Mouse (Mus musculus): ENCODE results near the gene Lrrc1.

The Lrrc1 gene

DNA sequence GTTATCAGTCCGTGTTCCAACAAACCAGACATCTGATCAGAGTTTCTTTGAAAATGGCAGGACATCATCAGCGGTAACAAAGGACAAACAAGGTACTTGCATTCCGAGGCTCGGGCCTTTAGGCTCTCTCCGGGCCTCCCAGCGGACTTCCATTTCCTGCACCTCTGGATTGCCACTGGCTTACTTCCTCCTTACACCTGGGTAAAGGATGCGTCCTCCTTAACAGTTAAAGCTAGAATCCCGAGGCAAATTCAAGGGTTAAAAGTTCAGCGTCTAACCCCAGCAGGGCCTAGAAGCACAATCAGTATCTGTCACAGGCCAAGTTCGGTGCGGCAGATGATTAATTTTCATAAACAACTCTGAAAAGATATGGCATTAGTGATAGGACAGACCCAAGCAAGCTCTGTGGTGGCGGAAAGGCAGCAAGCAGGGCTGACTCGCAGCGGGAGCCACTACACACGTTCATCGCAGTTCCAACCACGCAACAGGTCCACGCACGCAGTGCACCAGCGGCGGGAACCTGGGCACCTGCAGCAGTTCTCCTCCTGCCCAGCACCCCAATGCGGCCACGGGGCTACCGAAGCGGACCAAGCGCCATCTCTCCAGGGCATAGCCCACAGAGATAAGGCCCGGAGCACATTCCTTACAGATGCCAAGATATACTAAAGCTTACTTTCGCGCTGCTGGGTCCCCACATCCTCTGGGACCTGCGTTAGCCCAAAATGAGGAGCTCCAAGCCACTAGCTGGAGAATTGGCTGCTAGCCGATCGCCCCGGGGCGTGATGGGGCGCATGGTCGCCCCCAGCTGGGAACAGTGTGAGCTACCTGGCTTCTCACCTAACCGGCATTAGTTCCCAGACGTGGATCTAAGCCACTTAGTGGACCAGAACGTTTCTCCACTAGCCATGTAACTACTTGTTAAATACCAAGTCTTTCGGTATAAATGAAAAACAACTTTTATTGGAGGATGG lies 1.0 kb downstream of the Lrrc1 start:
- peak; percentile 76 to 84 for DNase-seq

GRCm38 (mm10) chr9:77541556-77541955 lies 3.1 kb downstream of the Lrrc1 start:
- DNase-seq = no peak

DNA sequence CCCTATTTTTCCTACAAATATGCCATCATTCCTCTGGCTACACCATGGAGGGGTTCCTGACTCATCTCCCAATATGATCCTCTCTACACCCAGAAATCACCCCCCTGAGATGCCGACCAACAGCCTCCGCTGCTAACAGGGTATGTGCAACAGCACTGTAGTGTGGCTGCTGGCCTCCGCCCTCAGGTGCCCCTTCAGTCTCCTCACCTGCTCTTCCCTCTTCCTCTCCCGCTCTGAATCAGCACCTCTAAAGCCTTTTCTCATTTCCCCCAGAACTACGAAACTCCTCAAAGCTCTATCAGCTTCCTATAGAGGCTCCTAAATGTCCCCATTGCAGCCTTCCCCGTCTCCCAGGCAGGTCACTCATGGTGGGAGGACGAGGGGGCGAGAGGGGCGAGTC lies 5.4 kb downstream of the Lrrc1 start:
- DNase-seq = no peak

DNA sequence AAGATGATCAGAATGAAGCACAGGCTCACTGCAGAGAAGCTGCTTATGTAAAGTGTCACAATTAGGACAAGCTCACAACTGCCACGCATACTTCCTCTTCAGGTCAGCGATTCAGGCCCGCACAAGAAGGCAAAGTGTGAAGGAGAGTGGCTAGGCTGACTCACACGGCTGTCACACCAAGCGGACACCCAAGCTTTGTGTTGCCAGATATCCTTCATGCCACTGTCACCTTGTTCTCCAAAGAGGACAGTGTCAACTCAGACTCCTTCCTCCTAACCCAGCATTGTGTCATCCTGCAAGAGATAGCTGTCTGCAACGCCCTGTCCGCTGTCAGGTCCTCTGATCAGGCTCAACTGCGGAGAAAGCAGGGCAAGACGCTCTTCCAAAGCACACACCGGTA lies 7.3 kb downstream of the Lrrc1 start:
- no peak for DNase-seq

GRCm38 (mm10) chr9:77536832-77537231 lies 7.8 kb downstream of the Lrrc1 start:
- DNase-seq = no peak

DNA sequence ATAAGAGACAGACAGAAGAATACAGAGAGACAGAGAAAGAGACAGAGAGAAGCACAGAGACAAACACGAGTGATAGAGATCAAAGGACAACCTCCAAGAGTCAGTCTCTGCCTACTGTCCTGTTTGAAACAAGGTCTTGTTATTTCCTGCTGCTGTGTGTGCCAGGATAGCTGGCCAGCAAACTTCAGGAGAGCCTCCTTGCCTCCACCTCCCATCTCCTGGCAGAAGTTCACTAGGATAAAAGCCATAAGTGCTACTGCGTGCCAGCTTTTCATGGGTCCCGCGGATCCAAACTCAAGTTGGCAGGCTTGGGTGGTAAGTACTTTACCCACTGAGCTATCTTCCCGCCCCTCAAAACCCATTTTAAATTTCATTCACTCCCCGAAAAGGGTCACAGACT lies 8.4 kb downstream of the Lrrc1 start:
- peak; percentile 32 to 34 for DNase-seq

DNA sequence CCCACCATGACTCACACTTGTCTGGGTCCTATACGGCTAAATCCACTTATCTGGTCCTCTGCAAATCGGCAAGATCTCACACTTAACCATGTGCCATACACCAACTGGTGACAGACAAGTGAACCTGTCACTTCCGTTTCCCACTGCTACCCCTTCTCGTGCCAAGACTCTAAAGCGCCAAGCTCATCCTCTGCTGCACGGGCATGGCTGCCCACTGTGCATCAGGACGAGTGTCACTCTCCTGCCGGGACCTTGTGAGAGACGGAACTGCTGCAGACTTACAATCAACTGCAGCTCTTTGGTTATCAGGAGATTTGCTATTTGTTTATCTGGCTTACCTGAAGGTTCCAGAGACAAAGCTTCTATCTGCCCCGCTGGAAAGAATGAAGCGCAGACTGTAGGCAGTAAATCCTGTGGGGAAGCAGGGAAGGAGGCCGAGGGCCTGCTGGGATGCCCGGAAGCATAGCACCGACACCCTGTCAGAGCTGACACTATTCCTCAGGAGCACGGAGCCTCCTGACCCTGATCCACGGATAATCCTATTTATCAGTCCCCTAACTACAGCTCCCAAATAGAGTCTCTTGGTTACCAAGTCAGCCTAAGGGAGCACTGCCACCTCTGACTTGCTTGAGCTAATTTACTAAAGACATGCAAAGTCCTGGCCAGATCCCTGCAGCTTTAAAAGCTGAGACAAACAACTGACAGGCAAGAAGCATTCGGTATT lies 9.5 kb downstream of the Lrrc1 start:
- DNase-seq = no peak

DNA sequence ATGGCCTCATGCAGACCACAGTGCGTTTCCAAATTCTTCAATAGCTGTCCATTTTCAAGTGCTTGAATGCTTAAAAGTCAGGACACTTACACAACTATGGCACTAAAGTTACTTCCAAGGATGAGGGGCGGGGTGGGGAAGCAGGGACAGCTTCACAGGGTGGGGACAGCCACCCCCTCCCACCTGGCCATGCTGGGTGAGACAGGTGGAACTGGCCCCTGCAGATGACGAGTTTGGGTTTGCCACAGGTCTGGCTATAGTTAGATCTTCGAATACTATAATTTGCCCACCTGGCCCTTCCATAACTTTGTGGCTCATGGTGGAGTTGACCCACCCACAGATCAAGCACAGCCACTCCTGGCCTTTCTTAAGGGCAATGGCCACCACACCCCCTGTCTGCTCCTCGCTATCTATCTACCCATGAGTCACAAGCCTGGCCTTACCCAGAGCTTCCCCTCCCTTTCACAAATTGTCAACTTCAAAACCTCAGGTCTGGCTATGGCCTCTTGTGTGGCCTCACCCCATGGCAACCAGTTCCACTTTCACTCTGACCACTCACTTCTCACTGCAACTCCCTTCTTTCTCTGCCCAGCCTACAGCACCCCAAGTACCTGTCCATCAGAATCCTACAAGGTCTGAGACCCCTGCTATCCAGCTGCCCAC lies 16.2 kb downstream of the Lrrc1 start:
- no peak for DNase-seq

GRCm38 (mm10) chr9:77527170-77527569 lies 17.5 kb downstream of the Lrrc1 start:
- no peak for DNase-seq

GRCm38 (mm10) chr9:77526715-77527114 lies 18.0 kb downstream of the Lrrc1 start:
- peak; percentile 52 for DNase-seq

GRCm38 (mm10) chr9:77525595-77526295 lies 18.9 kb downstream of the Lrrc1 start:
- DNase-seq = no peak

- no peak for DNase-seq
Observed at GRCm38 (mm10) chr9:77523793-77524192, 20.9 kb downstream of the Lrrc1 start.

DNA sequence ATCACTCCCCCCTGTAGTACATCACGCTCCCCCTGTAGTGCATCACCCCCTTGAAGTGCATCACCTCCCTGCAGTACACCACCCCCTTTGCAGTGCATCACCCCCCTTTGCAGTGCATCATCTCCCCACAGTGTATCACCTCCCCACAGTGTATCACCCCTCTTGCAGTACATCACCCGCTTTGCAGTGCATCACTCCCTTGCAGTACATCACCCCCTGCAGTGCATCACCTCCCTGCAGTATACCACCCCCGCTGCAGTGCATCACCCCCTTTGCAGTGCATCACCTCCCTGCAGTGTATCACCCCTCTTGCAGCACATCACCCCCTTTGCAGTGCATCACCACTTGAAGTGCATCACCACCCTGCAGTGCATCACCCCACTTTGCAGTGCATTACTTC lies 22.2 kb downstream of the Lrrc1 start:
- no peak for DNase-seq

GRCm38 (mm10) chr9:77519198-77519597 lies 25.5 kb downstream of the Lrrc1 start:
- no peak for DNase-seq

DNA sequence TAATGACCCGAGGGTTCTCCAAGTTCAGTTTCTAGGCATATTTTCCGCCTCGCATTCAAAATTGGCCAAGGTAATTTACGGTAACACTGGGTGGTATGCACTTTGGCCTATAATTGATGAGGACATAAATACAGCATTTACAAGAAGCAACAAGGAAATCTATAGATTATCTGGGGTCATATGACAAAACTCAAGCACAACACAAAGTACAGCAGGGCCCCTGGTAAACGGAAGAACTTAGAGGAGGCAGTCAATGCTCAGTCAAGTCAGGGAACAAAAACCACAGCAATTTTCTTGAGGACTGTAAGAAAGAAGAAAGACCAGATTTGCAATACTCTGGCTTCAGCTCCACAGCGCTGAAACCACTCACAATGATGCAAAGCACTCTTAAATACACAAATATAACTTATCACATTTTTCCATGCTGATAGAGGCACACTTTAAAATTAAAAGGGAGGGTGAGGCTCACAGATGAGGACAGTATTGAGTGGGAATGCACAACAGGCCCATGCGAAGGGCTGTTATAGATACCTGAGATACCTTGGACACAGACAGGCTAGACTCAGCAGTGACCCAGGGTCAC lies 27.8 kb downstream of the Lrrc1 start:
- DNase-seq = no peak

DNA sequence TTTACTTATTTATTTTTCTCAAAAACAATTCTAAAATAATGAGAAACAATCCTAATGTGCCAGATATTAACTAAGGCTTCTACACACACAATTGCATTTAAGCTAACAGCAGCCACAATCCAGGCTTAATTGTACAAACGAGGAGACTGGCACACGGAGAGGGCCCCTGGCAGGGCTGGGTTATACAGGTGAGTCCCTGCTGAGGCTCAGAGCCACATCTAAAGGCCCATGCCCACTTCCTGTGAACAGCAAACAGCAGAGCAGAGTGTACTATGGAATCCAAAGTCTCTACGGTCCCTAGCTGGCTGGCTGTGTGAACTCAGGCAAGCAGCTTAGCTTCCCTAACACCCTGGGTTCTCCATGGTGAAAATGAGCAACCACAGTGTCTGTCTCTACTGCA lies 30.8 kb downstream of the Lrrc1 start:
- no peak for DNase-seq

- no peak for DNase-seq
Observed at GRCm38 (mm10) chr9:77512220-77512619, 32.5 kb downstream of the Lrrc1 start.

DNA sequence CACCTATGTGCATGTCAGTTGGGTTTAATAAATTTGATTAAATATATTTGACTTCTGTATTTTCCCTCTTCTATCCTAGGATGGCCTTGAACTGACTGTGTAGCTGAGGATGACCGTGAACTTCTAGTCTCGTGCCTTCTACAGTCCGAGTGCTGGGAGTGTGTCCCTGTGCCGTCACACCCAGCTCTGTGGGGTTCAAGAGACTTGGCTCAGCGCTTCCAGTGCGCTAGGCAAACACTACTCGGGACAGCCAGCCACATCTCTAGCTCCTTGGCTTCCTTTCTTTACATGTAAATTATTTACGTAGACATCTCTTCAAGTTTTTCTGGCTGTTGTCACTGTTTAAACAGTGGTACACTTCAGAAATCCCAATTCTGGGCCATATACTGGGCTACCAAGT lies 34.1 kb downstream of the Lrrc1 start:
- no peak for DNase-seq

- no peak for DNase-seq
Observed at GRCm38 (mm10) chr9:77507743-77508394, 36.8 kb downstream of the Lrrc1 start.

DNA sequence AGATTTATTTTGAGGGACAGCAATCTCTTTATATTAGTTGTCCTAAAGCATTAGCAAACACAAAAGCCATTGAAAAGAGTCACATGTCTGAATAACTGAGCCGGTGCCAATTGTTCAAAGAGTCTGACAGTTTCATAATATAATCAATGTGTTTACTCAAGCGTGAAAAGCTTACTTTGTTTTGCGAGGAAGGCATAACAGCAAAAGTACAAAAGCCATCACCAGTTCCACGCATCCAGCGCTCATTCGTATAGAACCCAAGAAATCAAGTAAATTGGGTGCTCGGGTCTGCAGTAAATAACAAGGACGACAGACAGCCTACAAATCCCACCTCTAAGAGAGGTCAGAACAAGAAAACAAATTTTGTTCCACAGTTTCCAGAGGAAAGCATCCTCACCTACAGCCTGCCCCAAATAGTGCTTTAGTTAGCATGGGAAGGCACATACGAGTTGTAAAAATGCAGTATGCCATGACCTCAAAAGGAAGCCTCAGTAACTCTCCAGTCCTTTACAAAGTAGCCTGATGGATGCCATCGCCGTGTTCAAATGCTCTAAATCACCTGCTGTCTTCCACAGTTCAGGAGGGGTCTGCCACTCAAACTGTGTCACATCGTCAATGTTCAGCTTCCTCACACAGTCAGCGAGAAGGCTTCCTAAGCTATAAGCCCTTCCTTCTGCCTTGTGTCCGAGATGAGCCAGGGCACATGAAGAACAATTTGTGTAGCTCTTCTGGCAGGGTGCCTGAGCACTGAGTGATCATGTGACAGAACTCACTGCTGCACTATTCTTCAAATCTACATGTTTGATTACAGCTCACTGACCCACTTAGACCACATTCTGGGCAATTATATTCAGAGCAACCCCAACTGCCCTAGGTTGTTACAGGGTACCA lies 41.9 kb downstream of the Lrrc1 start:
- peak; percentile 58 to 70 for DNase-seq

- no peak for DNase-seq
Observed at GRCm38 (mm10) chr9:77502171-77502547, 42.5 kb downstream of the Lrrc1 start.

Measured in kidney, postnatal 36 days (tissue).